Mouse (Mus musculus) heart, embryonic 12.5 days (tissue): ENCODE data around the gene Crabp2. TPM values are rescaled to one million over a fixed set of nuclear protein-coding genes. Genes with fewer than 3 reads are reported as not detected.

Source experiments
- ATAC-seq: fragments of 200-750 bp; cut with Nextera tagmentation; 2 replicates; pipeline ENCODE4 v1.8.0; 2017; ENCODE audit warnings: moderate TSS enrichment, moderate library complexity; ENCODE audit not compliant: insufficient number of reproducible peaks, low FRiP score
- H3K27ac ChIP-seq: fragments of 300-500 bp; sonication (generic); 2 replicates; pipeline ENCODE4 v1.5.1; 2016; ENCODE audit warnings: mild to moderate bottlenecking, moderate library complexity; ENCODE audit not compliant: poor library complexity, severe bottlenecking
- H3K27me3 ChIP-seq: fragments of 300-500 bp; sonication (generic); replicated peaks from 2 replicates; pipeline ENCODE4 v1.6.1; 2016; ENCODE audit warnings: mild to moderate bottlenecking, moderate library complexity
- H3K36me3 ChIP-seq: fragments of 300-500 bp; sonication (generic); 2 replicates; pipeline ENCODE4 v1.6.1; 2016; ENCODE audit warnings: mild to moderate bottlenecking, moderate library complexity
- H3K4me1 ChIP-seq: fragments of 300-500 bp; sonication (generic); replicated peaks from 2 replicates; pipeline ENCODE4 v1.6.1; 2016; ENCODE audit warnings: mild to moderate bottlenecking
- H3K4me2 ChIP-seq: fragments of 300-500 bp; sonication (generic); 2 replicates; pipeline ENCODE4 v1.6.1; 2016; ENCODE audit warnings: mild to moderate bottlenecking, moderate library complexity
- H3K4me3 ChIP-seq: fragments of 300-500 bp; sonication (generic); 2 replicates; pipeline ENCODE4 v1.5.1; 2016; ENCODE audit warnings: mild to moderate bottlenecking
- H3K9ac ChIP-seq: fragments of 300-500 bp; sonication (generic); 2 replicates; pipeline ENCODE4 v1.6.1; 2016; ENCODE audit warnings: mild to moderate bottlenecking, moderate library complexity
- H3K9me3 ChIP-seq: fragments of 300-500 bp; sonication (generic); replicated peaks from 2 replicates; pipeline ENCODE4 v1.6.1; 2016; ENCODE audit warnings: mild to moderate bottlenecking, moderate library complexity
- WGBS: fragments of 180-500 bp; shearing (Covaris S2); methylation state at CpG from one replicate; pipeline ENCODE4 v1.1.7; 2016; 5-methylcytosine and 5-hydroxymethylcytosine counted together
- polyA plus RNA-seq: library from polyadenylated mRNA; unstranded; fragments of >200 nt; fragmentation: Nextera tagmentation; extraction: Ambion mirVana; gene quantifications from 2 replicates; pipeline ENCODE4 v1.2.1, GENCODE M21; 2016

The Crabp2 gene
- polyA plus RNA-seq, 1 experiment from 2014 or later: 8.0 TPM

DNA sequence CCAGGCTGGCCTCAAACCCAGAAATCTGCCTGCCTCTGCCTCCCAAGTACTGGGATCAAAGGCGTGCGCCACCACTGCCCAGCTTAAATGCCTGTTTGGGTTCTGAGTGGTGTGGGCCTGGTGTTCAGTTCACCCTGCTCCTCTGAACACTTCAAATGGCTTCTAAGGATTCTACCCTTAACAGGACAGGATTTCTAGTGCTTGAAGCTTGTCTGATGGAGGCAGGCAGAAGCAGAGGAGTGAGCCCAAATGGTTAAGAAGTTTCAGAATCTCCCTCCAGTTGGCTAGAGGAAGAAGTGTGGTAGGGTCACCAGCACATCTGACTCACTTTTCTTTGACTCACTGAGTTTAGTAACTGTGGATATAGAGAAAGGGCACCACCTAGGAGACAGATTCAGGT is 39.1 kb upstream of the Crabp2 start:
- Histone ChIP-seq H3K27me3 (no peaks in the 10 kb centered on the region), H3K27ac (peak overlapping the region; percentile 95), H3K4me1 (peaks cover 46% of the 10 kb centered on the region), H3K9ac (peak overlapping the region; percentile 44; the same call in 1 of the 2 replicates), H3K4me2 (peak overlapping the region; percentile 94), H3K9me3 (no peaks in the 10 kb centered on the region), H3K4me3 (no peak overlapping the region), H3K36me3 (peaks cover 16% of the 10 kb centered on the region)
- WGBS: 73% methylated on average over 2 of the region's 2 CpGs
- no peak for ATAC-seq

DNA sequence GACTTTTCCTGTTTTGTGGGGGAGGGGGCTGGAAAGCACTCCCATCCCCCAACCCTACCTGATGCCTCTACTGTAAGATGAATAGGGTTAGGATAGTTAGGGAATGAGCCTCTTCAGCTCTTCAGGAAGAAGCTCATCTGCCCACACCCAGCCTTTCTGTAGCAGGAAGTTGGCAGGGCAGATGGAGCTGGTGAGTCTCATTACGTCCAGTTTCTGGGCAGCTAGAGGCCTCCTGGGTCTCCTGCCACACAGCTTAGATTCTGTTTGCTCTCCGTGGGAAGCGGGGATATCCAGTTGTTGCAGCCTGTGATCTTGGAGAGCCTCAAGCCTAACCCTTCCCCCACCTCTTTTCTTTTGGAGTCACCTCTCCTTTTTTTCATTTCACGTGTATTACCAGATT is 38.6 kb upstream of the Crabp2 start:
- peak overlapping the region; percentile 50 for H3K4me3 ChIP-seq
- H3K4me2 ChIP-seq: peak overlapping the region; percentile 94
- no peaks in the 10 kb centered on the region for H3K27me3 ChIP-seq
- H3K9ac ChIP-seq: peak overlapping the region; percentile 65
- peaks cover 46% of the 10 kb centered on the region for H3K4me1 ChIP-seq
- H3K27ac ChIP-seq: peak overlapping the region; percentile 95
- WGBS: 10% methylated on average over 4 of the region's 4 CpGs
- peaks cover 21% of the 10 kb centered on the region for H3K36me3 ChIP-seq
- no peaks in the 10 kb centered on the region for H3K9me3 ChIP-seq
- no peak for ATAC-seq

DNA sequence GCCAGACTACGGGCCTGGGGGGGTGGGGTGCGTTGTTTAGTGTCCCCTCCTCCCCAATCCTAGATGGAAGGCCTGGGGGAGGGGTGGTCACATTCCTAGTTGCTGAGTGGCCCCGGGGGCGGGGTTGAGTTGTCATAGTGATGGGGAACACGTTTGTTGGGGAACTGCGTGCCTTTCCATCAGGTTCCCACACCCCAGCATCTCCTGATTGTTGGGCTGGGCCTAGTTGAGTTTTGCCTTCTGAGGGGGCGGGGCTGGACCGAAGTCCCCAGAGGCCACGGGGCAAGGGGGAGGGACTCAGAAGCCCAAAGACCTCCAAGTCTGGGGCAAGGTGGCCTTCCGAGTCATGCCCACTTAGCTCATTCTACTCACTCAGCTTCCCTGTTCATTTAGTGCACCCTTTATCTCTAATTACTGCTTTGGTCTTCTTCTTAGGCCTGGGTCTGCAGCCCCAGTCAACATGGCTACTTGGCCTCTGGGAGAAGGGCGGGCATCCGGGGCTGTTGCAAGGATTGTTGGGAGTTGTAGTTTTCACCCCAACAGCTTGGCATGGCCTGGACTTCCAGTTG is 37.8 kb upstream of the Crabp2 start:
- H3K27ac ChIP-seq: peak overlapping the region; percentile 95
- H3K4me1 ChIP-seq: peaks cover 46% of the 10 kb centered on the region
- 9% methylated on average over 12 of the region's 12 CpGs for WGBS

DNA sequence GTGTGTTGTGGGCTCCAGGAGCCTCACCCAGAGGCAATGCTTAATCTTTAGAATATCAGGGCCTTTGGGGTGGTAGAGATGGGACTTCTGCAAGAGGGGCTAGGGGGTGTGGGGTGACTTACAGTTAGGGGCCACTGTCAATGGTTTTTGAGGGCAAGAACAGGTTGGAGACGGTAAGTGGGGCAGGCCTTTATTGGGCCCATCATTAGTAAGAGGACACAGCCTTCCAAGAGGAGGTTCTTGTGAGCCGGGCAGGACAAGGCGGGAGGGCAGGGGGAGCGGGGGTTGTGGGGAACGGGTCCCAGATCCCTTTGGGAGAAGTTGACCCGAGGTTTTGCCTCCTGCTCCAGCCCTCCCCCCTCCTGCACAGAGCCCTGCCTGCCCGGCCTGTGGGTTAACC is 35.0 kb upstream of the Crabp2 start:
- 85% methylated on average over 7 of the region's 7 CpGs for WGBS
- H3K36me3 ChIP-seq: peaks cover 49% of the 10 kb centered on the region

More for the DNA sequence above, 37.8 kb upstream of the Crabp2 start:
- Histone ChIP-seq H3K9ac (peak overlapping the region; percentile 65), H3K27me3 (no peaks in the 10 kb centered on the region), H3K4me2 (peak overlapping the region; percentile 94), H3K36me3 (peaks cover 29% of the 10 kb centered on the region), H3K4me3 (peak overlapping the region; percentile 50), H3K9me3 (no peaks in the 10 kb centered on the region)
- ATAC-seq: peak; percentile 34; the same call in 1 of the 2 replicates

DNA sequence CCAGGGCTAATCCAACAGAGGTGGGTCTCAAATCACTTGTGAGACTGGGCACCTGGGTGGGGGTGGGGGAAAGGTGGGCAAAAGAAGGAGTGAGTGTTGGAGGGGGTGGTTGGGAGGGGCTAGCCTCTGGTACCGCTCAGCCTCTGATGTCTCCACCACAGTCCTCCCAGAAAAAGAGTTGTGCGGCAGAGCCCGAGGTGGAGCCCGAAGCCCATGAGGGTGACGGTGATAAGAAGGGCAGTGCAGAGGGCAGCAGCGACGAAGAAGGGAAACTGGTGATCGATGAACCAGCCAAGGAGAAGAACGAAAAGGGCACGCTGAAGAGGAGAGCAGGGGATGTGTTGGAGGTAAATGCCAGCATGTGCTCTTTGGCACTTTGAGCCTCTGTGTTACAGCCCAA is 34.6 kb upstream of the Crabp2 start:
- Histone ChIP-seq H3K4me2 (no peak overlapping the region), H3K27ac (no peak overlapping the region), H3K36me3 (peaks cover 49% of the 10 kb centered on the region), H3K27me3 (no peaks in the 10 kb centered on the region), H3K4me1 (peaks cover 31% of the 10 kb centered on the region), H3K9ac (no peak overlapping the region), H3K4me3 (no peak overlapping the region), H3K9me3 (no peaks in the 10 kb centered on the region)
- no peak for ATAC-seq
- 90% methylated on average over 10 of the region's 10 CpGs for WGBS

More for the DNA sequence above, 35.0 kb upstream of the Crabp2 start:
- Histone ChIP-seq H3K27me3 (no peaks in the 10 kb centered on the region), H3K27ac (no peak overlapping the region), H3K9ac (no peak overlapping the region), H3K4me1 (peaks cover 35% of the 10 kb centered on the region), H3K9me3 (no peaks in the 10 kb centered on the region), H3K4me3 (no peak overlapping the region), H3K4me2 (no peak overlapping the region)
- ATAC-seq: no peak

DNA sequence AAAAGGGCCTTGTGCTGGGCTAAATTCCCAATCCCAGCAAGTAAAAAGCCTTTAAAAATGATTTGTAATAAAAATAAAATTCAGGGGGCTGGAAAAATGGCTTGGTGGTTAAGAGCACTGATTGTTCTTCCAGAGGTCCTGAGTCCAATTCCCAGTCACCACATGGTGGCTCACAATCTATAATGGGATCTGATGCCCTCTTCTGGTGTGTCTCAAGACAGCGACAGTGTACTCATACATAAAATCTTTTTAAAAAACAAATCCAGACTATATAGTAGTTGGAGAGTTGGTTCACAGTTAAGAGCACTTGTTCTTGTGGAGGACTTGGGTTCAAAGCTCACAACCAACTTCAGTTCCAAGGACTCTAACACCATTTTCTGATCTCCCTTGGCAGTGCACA is 31.5 kb upstream of the Crabp2 start:
- Histone ChIP-seq H3K27me3 (no peaks in the 10 kb centered on the region), H3K27ac (no peak overlapping the region), H3K9me3 (no peaks in the 10 kb centered on the region), H3K4me1 (peaks cover 12% of the 10 kb centered on the region), H3K36me3 (peaks cover 52% of the 10 kb centered on the region), H3K4me2 (no peak overlapping the region), H3K4me3 (no peak overlapping the region), H3K9ac (no peak overlapping the region)
- ATAC-seq: no peak
- 97% methylated on average over 1 of the region's 1 CpGs for WGBS

DNA sequence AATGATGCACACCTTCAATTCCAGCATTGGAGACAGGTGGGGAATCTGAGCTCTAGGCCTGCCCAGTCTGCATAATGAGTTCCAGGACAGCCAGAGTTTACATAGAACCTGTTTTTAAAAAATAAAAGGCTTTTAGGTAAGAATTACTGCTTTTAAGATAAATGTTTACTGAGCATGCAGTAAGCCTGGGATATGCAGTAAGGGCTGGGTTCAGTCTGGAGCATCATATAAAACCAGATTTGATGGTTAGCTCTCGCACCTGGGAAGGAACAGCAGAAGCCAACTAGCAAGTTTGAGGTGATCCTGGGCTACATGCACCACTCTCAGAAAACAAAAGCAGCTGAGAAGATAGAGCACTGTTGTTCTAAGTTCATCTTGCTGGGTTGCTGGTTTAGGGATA is 29.9 kb upstream of the Crabp2 start:
- H3K27ac ChIP-seq: no peak overlapping the region
- WGBS: 91% methylated on average over 1 of the region's 1 CpGs
- H3K9me3 ChIP-seq: no peaks in the 10 kb centered on the region
- no peak overlapping the region for H3K9ac ChIP-seq
- no peak overlapping the region for H3K4me3 ChIP-seq
- H3K36me3 ChIP-seq: peaks cover 59% of the 10 kb centered on the region
- no peaks in the 10 kb centered on the region for H3K27me3 ChIP-seq
- H3K4me2 ChIP-seq: no peak overlapping the region; the same call in 1 of the 2 replicates
- ATAC-seq: no peak
- H3K4me1 ChIP-seq: peaks cover 9% of the 10 kb centered on the region

DNA sequence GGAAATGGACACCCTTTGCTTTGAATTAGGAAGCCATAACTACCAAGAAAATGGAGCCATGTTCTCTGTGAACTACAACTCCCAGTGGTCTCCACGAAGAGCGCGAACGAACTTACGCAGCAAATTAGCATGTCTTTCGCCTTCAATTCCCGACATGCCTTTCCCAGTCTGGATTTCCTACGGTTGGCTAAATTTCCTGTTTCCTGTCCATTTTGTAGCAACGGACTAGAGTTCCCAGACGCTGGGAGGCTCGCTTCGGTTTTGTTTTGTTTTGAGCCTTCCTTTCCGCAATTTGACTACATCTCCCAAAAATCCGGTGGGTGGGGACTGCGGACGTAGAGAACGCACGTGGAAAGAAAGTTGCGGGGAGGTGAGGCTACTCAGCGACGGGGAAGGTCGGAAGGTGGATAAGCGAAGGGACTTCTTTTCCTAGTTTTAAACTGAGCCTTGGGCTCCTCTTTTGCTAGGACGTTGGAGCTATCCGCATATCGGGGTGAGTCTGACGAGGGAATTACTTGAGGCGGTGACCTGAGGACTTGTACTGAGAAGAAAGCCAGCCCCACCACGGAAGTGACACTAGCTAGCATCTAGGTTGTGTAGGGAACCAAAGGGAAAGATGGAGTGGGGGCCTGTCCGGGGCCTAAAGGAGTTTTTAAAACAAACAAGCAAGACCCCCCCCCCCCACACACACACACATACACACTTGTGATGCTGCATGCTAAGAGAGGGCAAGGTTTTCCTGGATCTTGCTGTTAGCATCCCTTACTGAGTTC is 28.9 kb upstream of the Crabp2 start, which contains the start of gene Mrpl24:
Gene Mrpl24, plus strand, starts transcription at position 171 of the 773 bp plus-strand sequence.
- peaks cover 9% of the 10 kb centered on the region for H3K4me1 ChIP-seq
- no peaks in the 10 kb centered on the region for H3K9me3 ChIP-seq
- H3K4me3 ChIP-seq: peak within 1 kb of the TSS; percentile 77
- peak within 1 kb of the TSS; percentile 87 for H3K9ac ChIP-seq
- peaks cover 59% of the 10 kb centered on the region for H3K36me3 ChIP-seq
- under 1% methylated on average over 30 of the region's 30 CpGs for WGBS
- H3K27me3 ChIP-seq: no peaks in the 10 kb centered on the region
- H3K4me2 ChIP-seq: peak within 1 kb of the TSS; percentile 90
- peak; percentile 74 for ATAC-seq
- peak within 1 kb of the TSS; percentile 81 for H3K27ac ChIP-seq

DNA sequence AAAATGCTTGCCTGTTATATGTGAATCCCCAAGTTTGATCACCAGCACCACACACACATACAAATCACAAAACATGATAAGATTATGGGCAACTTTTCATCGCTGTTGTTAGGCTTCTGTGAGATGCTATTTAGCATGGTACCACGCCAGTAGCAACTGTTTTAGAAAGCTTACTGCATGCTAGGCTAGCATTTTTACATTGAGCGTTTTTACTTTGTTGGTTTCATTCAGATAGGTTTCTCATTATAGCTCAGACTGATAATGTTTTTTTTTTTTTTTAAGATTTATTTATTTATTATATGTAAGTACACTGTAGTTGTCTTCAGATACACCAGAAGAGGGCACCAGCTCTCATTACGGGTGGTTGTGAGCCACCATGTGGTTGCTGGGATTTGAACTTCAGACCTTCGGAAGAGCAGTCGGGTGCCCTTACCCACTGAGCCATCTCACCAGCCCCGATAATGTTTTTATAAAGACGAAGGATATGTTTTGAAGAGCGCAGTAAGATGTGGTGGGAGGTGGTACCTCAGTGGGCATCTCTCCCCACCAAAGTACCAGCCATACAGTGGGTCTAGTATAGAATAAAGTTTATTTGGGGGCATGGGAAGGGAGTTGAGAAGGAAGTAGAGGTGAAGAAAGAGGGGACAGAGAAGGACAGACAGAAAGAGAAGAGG is 28.1 kb upstream of the Crabp2 start:
- peaks cover 59% of the 10 kb centered on the region for H3K36me3 ChIP-seq
- no peak overlapping the region for H3K27ac ChIP-seq
- peaks cover 9% of the 10 kb centered on the region for H3K4me1 ChIP-seq
- peak overlapping the region; percentile 90 for H3K4me2 ChIP-seq
- 0 out of 2 replicates have a peak overlapping the region, but pooled peaks have one; percentile 87 for H3K9ac ChIP-seq
- ATAC-seq: no peak
- H3K9me3 ChIP-seq: no peaks in the 10 kb centered on the region
- 59% methylated on average over 9 of the region's 9 CpGs for WGBS
- peak overlapping the region; percentile 77 for H3K4me3 ChIP-seq
- no peaks in the 10 kb centered on the region for H3K27me3 ChIP-seq

DNA sequence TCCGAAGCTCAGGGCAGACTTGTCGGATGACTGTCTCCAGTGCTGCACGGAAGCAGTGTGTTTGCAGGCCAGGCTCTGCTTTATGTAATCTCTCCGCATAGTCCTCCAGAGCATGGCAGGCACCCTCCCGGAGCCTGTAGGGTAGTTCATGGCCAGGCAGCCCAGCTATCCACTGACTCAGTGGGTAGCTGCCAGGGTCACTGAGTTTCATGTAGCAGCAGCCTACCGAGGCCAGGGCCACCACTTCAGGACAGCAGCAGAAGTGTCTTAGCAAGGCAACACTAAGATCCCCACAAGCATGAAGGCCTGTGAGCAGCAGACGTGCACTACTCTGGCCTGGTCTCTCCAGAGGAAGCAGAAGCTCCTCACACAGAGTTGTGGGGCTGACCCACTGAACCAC is 23.5 kb upstream of the Crabp2 start:
- Histone ChIP-seq H3K4me3 (no peak overlapping the region), H3K27me3 (no peaks in the 10 kb centered on the region), H3K9ac (no peak overlapping the region), H3K4me2 (no peak overlapping the region), H3K27ac (no peak overlapping the region), H3K4me1 (peaks cover 16% of the 10 kb centered on the region), H3K9me3 (no peaks in the 10 kb centered on the region), H3K36me3 (peaks cover 59% of the 10 kb centered on the region)
- 85% methylated on average over 7 of the region's 7 CpGs for whole genome bisulfite sequencing
- no peak for ATAC-seq

DNA sequence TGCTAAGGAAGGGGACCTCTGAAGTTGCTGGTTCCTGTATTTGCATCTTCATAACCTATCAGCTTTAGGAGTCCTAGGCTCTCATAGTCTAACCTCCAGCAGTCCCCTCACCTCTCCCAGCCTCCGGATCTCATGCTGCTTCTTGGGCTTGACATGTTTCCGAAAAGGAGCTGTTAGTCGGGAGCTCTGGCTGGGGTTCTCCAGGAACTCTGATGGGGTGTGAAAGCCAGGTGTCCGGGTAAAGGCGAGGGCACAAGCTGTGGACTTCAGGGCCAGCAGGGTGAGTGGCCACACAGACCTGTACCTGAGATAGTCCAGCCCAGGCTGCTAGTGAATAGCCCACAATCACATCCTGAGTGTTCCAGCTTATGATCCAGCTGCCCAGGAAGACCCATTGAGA is 21.0 kb upstream of the Crabp2 start:
- 91% methylated on average over 5 of the region's 5 CpGs for WGBS
- Histone ChIP-seq H3K4me3 (no peak overlapping the region), H3K4me2 (no peak overlapping the region), H3K27me3 (no peaks in the 10 kb centered on the region), H3K9ac (no peak overlapping the region), H3K9me3 (no peaks in the 10 kb centered on the region), H3K4me1 (peaks cover 22% of the 10 kb centered on the region), H3K36me3 (peaks cover 62% of the 10 kb centered on the region), H3K27ac (no peak overlapping the region)
- ATAC-seq: no peak
